Comparison of ENCODE assay signal across 16 mouse cellular contexts in genomic region chr7:79558698-79559097, GRCm38 (mm10). TPM values are rescaled to one million over a fixed set of nuclear protein-coding genes. Genes with fewer than 3 reads are reported as not detected.
DNase-seq lines count a peak whose midpoint lies in the region; ATAC-seq and TF ChIP-seq lines count a peak whose summit lies in the region.
"Had no signal": no experiment of that assay in that cellular context is flagged by ENCODE, and none has a peak within 500 bp of the region (broad histone marks: within the 10 kb centered on the region; RNA-seq: fewer than 3 reads in every experiment).

No protein-coding gene starts in this region.

- H3K36me3 ChIP-seq in heart, postnatal 0 days (replicated peaks; ENCODE audit: control insufficient read depth, insufficient read depth, low read length): no peaks in the 10 kb centered on the region
- H3K36me3 ChIP-seq in midbrain, postnatal 0 days (ENCODE audit: insufficient read depth, low read length): no peaks in the 10 kb centered on the region
- no peaks in the 10 kb centered on the region for H3K36me3 ChIP-seq in midbrain, embryonic 16.5 days (ENCODE audit: control insufficient read depth, insufficient read depth, low read length)
- H3K36me3 ChIP-seq in forebrain, embryonic 13.5 days (ENCODE audit: poor library complexity, severe bottlenecking): 0 out of 2 replicates have a peak, but pooled peaks cover 4% of the 10 kb centered on the region
- H3K36me3 ChIP-seq in limb, embryonic 10.5 days: no peaks in the 10 kb centered on the region
- H3K36me3 ChIP-seq: hindbrain, embryonic 12.5 days; limb, embryonic 13.5 days had no signal

- H3K27ac ChIP-seq in heart, postnatal 0 days (ENCODE audit: low read depth): no peak overlapping the region
- no peak overlapping the region for H3K27ac ChIP-seq in midbrain, postnatal 0 days (ENCODE audit: low read depth, low read length)
- H3K27ac ChIP-seq in midbrain, embryonic 16.5 days (ENCODE audit: low read length): no peak overlapping the region
- peak overlapping the region; percentile 31; the same call in 1 of the 2 replicates for H3K27ac ChIP-seq in forebrain, embryonic 13.5 days
- H3K27ac ChIP-seq in limb, embryonic 10.5 days: no peak overlapping the region
- H3K27ac ChIP-seq: hindbrain, embryonic 12.5 days; limb, embryonic 13.5 days had no signal

- peaks cover 74% of the 10 kb centered on the region for H3K27me3 ChIP-seq in heart, postnatal 0 days (ENCODE audit: control insufficient read depth, insufficient read depth, low read length)
- H3K27me3 ChIP-seq in midbrain, postnatal 0 days (ENCODE audit: insufficient read depth, low read length): peaks cover 35% of the 10 kb centered on the region
- H3K27me3 ChIP-seq in midbrain, embryonic 16.5 days (ENCODE audit: control insufficient read depth, insufficient read depth, low read depth, low read length): peaks cover 36% of the 10 kb centered on the region
- peaks cover 24% of the 10 kb centered on the region for H3K27me3 ChIP-seq in forebrain, embryonic 13.5 days
- peaks cover 88% of the 10 kb centered on the region for H3K27me3 ChIP-seq in limb, embryonic 10.5 days (ENCODE audit: low read depth, poor library complexity, severe bottlenecking)

- no peak for DNase-seq in heart, postnatal 0 days (ENCODE audit: low spot score)
- no peak for DNase-seq in heart, postnatal 36 days
- DNase-seq in midbrain, postnatal 0 days (ENCODE audit: low spot score): peak; percentile 59
- DNase-seq in adrenal gland, postnatal 10 days: no peak
- no peak for DNase-seq in limb, embryonic 10.5 days (ENCODE audit: low spot score)
- DNase-seq: kidney, adult 11 months; lung, postnatal 4 days; midbrain, embryonic 14.5 days; right cerebral cortex, postnatal 14 days; thymus, postnatal 4 days had no signal

- H3K9me3 ChIP-seq in heart, postnatal 0 days (replicated peaks; ENCODE audit: control insufficient read depth, low read length): no peaks in the 10 kb centered on the region
- no peaks in the 10 kb centered on the region for H3K9me3 ChIP-seq in midbrain, postnatal 0 days (ENCODE audit: low read length)
- no peaks in the 10 kb centered on the region for H3K9me3 ChIP-seq in midbrain, embryonic 16.5 days (replicated peaks; ENCODE audit: control insufficient read depth, low read length, poor library complexity, severe bottlenecking)
- H3K9me3 ChIP-seq in forebrain, embryonic 13.5 days (replicated peaks): no peaks in the 10 kb centered on the region
- H3K9me3 ChIP-seq in limb, embryonic 10.5 days (replicated peaks): no peaks in the 10 kb centered on the region
- H3K9me3 ChIP-seq: hindbrain, embryonic 12.5 days; limb, embryonic 13.5 days had no signal

- no peaks in the 10 kb centered on the region for H3K4me1 ChIP-seq in heart, postnatal 0 days (ENCODE audit: control insufficient read depth, insufficient read depth)
- H3K4me1 ChIP-seq in midbrain, postnatal 0 days (ENCODE audit: insufficient read depth, low read length): no peaks in the 10 kb centered on the region
- peaks cover 8% of the 10 kb centered on the region; the same call in 1 of the 2 replicates for H3K4me1 ChIP-seq in midbrain, embryonic 16.5 days (ENCODE audit: control insufficient read depth, insufficient read depth, low read length)
- peaks cover 34% of the 10 kb centered on the region for H3K4me1 ChIP-seq in forebrain, embryonic 13.5 days
- H3K4me1 ChIP-seq in limb, embryonic 10.5 days: no peaks in the 10 kb centered on the region
- H3K4me1 ChIP-seq: limb, embryonic 13.5 days had no signal

- WGBS in heart, postnatal 0 days: 67% methylated on average over 1 of the region's 1 CpGs
- 95% methylated on average over 1 of the region's 1 CpGs for WGBS in midbrain, postnatal 0 days
- WGBS in midbrain, embryonic 16.5 days: 78% methylated on average over 1 of the region's 1 CpGs
- WGBS in forebrain, embryonic 13.5 days: 76% methylated on average over 1 of the region's 1 CpGs
- WGBS in limb, embryonic 10.5 days: 89% methylated on average over 1 of the region's 1 CpGs

- no peak overlapping the region for H3K9ac ChIP-seq in heart, postnatal 0 days (replicated peaks; ENCODE audit: low read depth, low read length)
- H3K9ac ChIP-seq in midbrain, postnatal 0 days (replicated peaks; ENCODE audit: low read length, poor library complexity, severe bottlenecking): no peak overlapping the region
- no peak overlapping the region for H3K9ac ChIP-seq in midbrain, embryonic 16.5 days (ENCODE audit: low read depth, low read length)
- no peak overlapping the region; the same call in 1 of the 2 replicates for H3K9ac ChIP-seq in forebrain, embryonic 13.5 days
- H3K9ac ChIP-seq: hindbrain, embryonic 12.5 days; limb, embryonic 13.5 days had no signal

- no peak overlapping the region for H3K4me3 ChIP-seq in heart, postnatal 0 days (ENCODE audit: low read depth, low read length)
- H3K4me3 ChIP-seq in midbrain, postnatal 0 days (ENCODE audit: low read depth, low read length): no peak overlapping the region
- no peak overlapping the region for H3K4me3 ChIP-seq in midbrain, embryonic 16.5 days (ENCODE audit: low read depth, low read length)
- no peak overlapping the region for H3K4me3 ChIP-seq in forebrain, embryonic 13.5 days
- no peak overlapping the region for H3K4me3 ChIP-seq in limb, embryonic 10.5 days
- H3K4me3 ChIP-seq: hindbrain, embryonic 12.5 days; limb, embryonic 13.5 days had no signal

- no peak for TF ChIP-seq EP300 in heart, postnatal 0 days (IDR thresholded peaks at IDR 0.05; ENCODE audit: low read depth)

- intact Hi-C loops in heart, postnatal 36 days (cut with DNase I): no loop called here

- 0 out of 2 replicates have a peak, but pooled peaks have one; percentile 16 for TF ChIP-seq CTCF in heart, postnatal 0 days (IDR thresholded peaks at IDR 0.05; ENCODE audit: low read depth)
- peak; percentile 65 for TF ChIP-seq CTCF in midbrain, postnatal 0 days (IDR thresholded peaks at IDR 0.05)

- no peak for ATAC-seq in heart, postnatal 0 days (ENCODE audit: insufficient read depth, low read depth)
- ATAC-seq in midbrain, postnatal 0 days (ENCODE audit: low FRiP score): no peak
- no peak for ATAC-seq in midbrain, embryonic 16.5 days
- ATAC-seq in forebrain, embryonic 13.5 days: no peak

- no peak overlapping the region for H3K4me2 ChIP-seq in heart, postnatal 0 days (ENCODE audit: low read depth, low read length)
- H3K4me2 ChIP-seq in midbrain, postnatal 0 days (ENCODE audit: low read depth, low read length, poor library complexity, severe bottlenecking): no peak overlapping the region
- no peak overlapping the region for H3K4me2 ChIP-seq in midbrain, embryonic 16.5 days (ENCODE audit: low read length)
- H3K4me2 ChIP-seq in forebrain, embryonic 13.5 days: no peak overlapping the region
- H3K4me2 ChIP-seq: hindbrain, embryonic 12.5 days; limb, embryonic 13.5 days had no signal

RNA-seq across cellular contexts. Expression of gene Rhcg, which starts 58.8 kb away (rescaled TPM):
- total RNA-seq in heart, postnatal 0 days (2014; rRNA removed; ENCODE audit: low replicate concordance): 0.04 and 0.19 TPM in 2 replicates
- 0.40 and 0.44 TPM in 2 replicates for polyA plus RNA-seq in heart, postnatal 0 days (2015; fragmentation: Nextera tagmentation; extraction: Ambion mirVana)
- total RNA-seq in heart, postnatal 36 days (2021): not detected
- 2.2 and 2.6 TPM in 2 replicates for total RNA-seq in midbrain, postnatal 0 days (2014; rRNA removed)
- polyA plus RNA-seq in midbrain, postnatal 0 days (2015; fragmentation: Nextera tagmentation; extraction: Ambion mirVana): 4.3 and 4.8 TPM in 2 replicates
- 2.3 and 4.3 TPM in 2 replicates for polyA plus RNA-seq in midbrain, embryonic 16.5 days (2015; fragmentation: Nextera tagmentation; extraction: Ambion mirVana)
- polyA plus RNA-seq in forebrain, embryonic 13.5 days (2015; fragmentation: Nextera tagmentation; extraction: Ambion mirVana): 6.2 and 7.5 TPM in 2 replicates
- total RNA-seq in adrenal gland, postnatal 10 days (2021): under 1 TPM; 0.66 to 0.91 TPM
- polyA plus RNA-seq in limb, embryonic 10.5 days (2016; fragmentation: Nextera tagmentation; extraction: Ambion mirVana): not detected in 2 replicates
- total RNA-seq: gastrocnemius, postnatal 4 days had no signal
- polyA plus RNA-seq: heart, embryonic 14.5 days; limb, embryonic 13.5 days had no signal
